Mouse (Mus musculus) olfactory bulb, adult 2 months (tissue): ENCODE results near the gene Vps16. TPM values are rescaled to one million over a fixed set of nuclear protein-coding genes. Genes with fewer than 3 reads are reported as not detected.

Experiments
- H3K27ac ChIP-seq: fragments of 200-500 bp; 2 replicates; pipeline ENCODE4 v1.5.1; 2012; ENCODE audit warnings: low read depth, low read length; ENCODE audit not compliant: insufficient read depth
- H3K4me1 ChIP-seq: fragments of 200-500 bp; 2 replicates; pipeline ENCODE4 v1.6.1; 2012; ENCODE audit warnings: low read length; ENCODE audit not compliant: control insufficient read depth, insufficient read depth
- H3K4me3 ChIP-seq: fragments of 200-500 bp; 2 replicates; pipeline ENCODE4 v1.5.1; 2012; ENCODE audit warnings: mild to moderate bottlenecking, low read depth, low read length, moderate library complexity; ENCODE audit not compliant: insufficient read depth
- CTCF ChIP-seq: fragments of 200-500 bp; IDR thresholded peaks from 2 replicates; pipeline ENCODE4 v1.5.1; 2012; ENCODE audit warnings: low read depth, mild to moderate bottlenecking, low read length, moderate library complexity; ENCODE audit not compliant: insufficient read depth
- POLR2A ChIP-seq: fragments of 200-500 bp; IDR thresholded peaks from 2 replicates; pipeline ENCODE4 v1.6.1; 2012; ENCODE audit warnings: mild to moderate bottlenecking, low read depth, low read length, moderate library complexity; ENCODE audit not compliant: insufficient read depth
- WGBS: fragments of 180-500 bp; shearing (Covaris S2); methylation state at CpG from one replicate; pipeline ENCODE4 v1.1.7; 2018; 5-methylcytosine and 5-hydroxymethylcytosine counted together
- polyA plus RNA-seq: library from polyadenylated mRNA; stranded (reverse); fragments of >200 nt; gene quantifications from 2 replicates; pipeline ENCODE4 v1.2.4, GENCODE M21; 2012; ENCODE audit warnings: low replicate concordance; ENCODE audit not compliant: missing spikeins, insufficient read depth, insufficient read length

Vps16 gene
- polyA plus RNA-seq, 1 experiment, result not detected

- WGBS, result 85% methylated on average over 3 of the region's 3 CpGs
- TF ChIP-seq CTCF (no peak), POLR2A (no peak)
- no peaks in the 10 kb centered on the region for H3K4me1 ChIP-seq
- no peak overlapping the region for H3K4me3 ChIP-seq
- H3K27ac ChIP-seq, result no peak overlapping the region
Measured at GRCm38 (mm10) chr2:130412775-130413174, 11.4 kb upstream of the Vps16 start.

GRCm38 (mm10) chr2:130414094-130414856 lies 9.9 kb upstream of the Vps16 start:
- no peak overlapping the region for H3K4me3 ChIP-seq
- TF ChIP-seq CTCF (no peak), POLR2A (no peak)
- H3K27ac ChIP-seq, result no peak overlapping the region
- 83% methylated on average over 6 of the region's 6 CpGs for WGBS
- no peaks in the 10 kb centered on the region for H3K4me1 ChIP-seq

GRCm38 (mm10) chr2:130421781-130422620 lies 2.1 kb upstream of the Vps16 start:
- H3K4me1 ChIP-seq, result peaks cover 12% of the 10 kb centered on the region
- WGBS, result 97% methylated on average over 26 of the region's 26 CpGs
- no peak overlapping the region for H3K27ac ChIP-seq
- no peak overlapping the region for H3K4me3 ChIP-seq
- TF ChIP-seq CTCF (no peak), POLR2A (no peak)

- WGBS, result 12% methylated on average over 49 of the region's 49 CpGs
- peaks cover 12% of the 10 kb centered on the region for H3K4me1 ChIP-seq
- peak overlapping the region; percentile 73 for H3K27ac ChIP-seq
- TF ChIP-seq POLR2A, result no peak
- TF ChIP-seq CTCF, result no peak
- H3K4me3 ChIP-seq, result peak overlapping the region; percentile 81
Measured at GRCm38 (mm10) chr2:130423397-130424125, 578 bp upstream of the Vps16 start.

GRCm38 (mm10) chr2:130425112-130425511 lies 973 bp downstream of the Vps16 start:
- 11% methylated on average over 5 of the region's 5 CpGs for WGBS
- Histone ChIP-seq H3K27ac (0 out of 2 replicates have a peak overlapping the region, but pooled peaks have one; percentile 79), H3K4me1 (peaks cover 12% of the 10 kb centered on the region), H3K4me3 (peak overlapping the region; percentile 81; the same call in 1 of the 2 replicates)
- TF ChIP-seq CTCF (no peak), POLR2A (no peak)

GRCm38 (mm10) chr2:130429851-130430250 lies 5.7 kb downstream of the Vps16 start:
- WGBS, result 28% methylated on average over 2 of the region's 2 CpGs
- TF ChIP-seq CTCF (no peak), POLR2A (no peak)
- H3K27ac ChIP-seq, result no peak overlapping the region
- no peak overlapping the region for H3K4me3 ChIP-seq
- peaks cover 5% of the 10 kb centered on the region for H3K4me1 ChIP-seq

- 71% methylated on average over 3 of the region's 3 CpGs for WGBS
- no peak overlapping the region for H3K4me3 ChIP-seq
- H3K4me1 ChIP-seq, result peaks cover 3% of the 10 kb centered on the region
- no peak overlapping the region for H3K27ac ChIP-seq
- no peak for TF ChIP-seq POLR2A
- no peak for TF ChIP-seq CTCF
Measured at GRCm38 (mm10) chr2:130430484-130430883, 6.3 kb downstream of the Vps16 start.

GRCm38 (mm10) chr2:130432157-130432556 lies 8.0 kb downstream of the Vps16 start:
- no peak overlapping the region for H3K27ac ChIP-seq
- peaks cover 2% of the 10 kb centered on the region; the same call in 1 of the 2 replicates for H3K4me1 ChIP-seq
- TF ChIP-seq CTCF (no peak), POLR2A (no peak)
- H3K4me3 ChIP-seq, result no peak overlapping the region
- WGBS, result 88% methylated on average over 3 of the region's 3 CpGs
